Mouse (Mus musculus) lung, adult 2 months (tissue): ENCODE results near the gene Usp32.

Source experiments
- CTCF ChIP-seq: fragments of 200-500 bp; IDR thresholded peaks from 2 replicates; pipeline ENCODE4 v1.5.1; 2011; ENCODE audit warnings: mild to moderate bottlenecking, low read length, control low read depth; ENCODE audit not compliant: insufficient read depth
- POLR2A ChIP-seq: fragments of 200-500 bp; IDR thresholded peaks from 2 replicates; pipeline ENCODE4 v1.6.1; 2011; ENCODE audit warnings: low read depth, mild to moderate bottlenecking, control low read depth, low read length, borderline replicate concordance; ENCODE audit errors: extremely low read depth

- TF ChIP-seq CTCF (no peak), POLR2A (no peak)
Observed at GRCm38 (mm10) chr11:85167503-85167902, 27.5 kb upstream of the Usp32 start.
